Mouse (Mus musculus) limb, embryonic 14.5 days (tissue): ENCODE results near the gene Tmem54. TPM values are rescaled to one million over a fixed set of nuclear protein-coding genes. Genes with fewer than 3 reads are reported as not detected.

Experiments
- ATAC-seq: fragments of 200-750 bp; cut with Nextera tagmentation; 2 replicates; pipeline ENCODE4 v1.8.0; 2017; ENCODE audit warnings: low read depth, moderate number of reproducible peaks, moderate TSS enrichment; ENCODE audit not compliant: low FRiP score
- DNase-seq: peaks from one replicate; pipeline ENCODE4 v3.0.0-alpha.2; 2015; ENCODE audit warnings: low spot score
- H3K27ac ChIP-seq: fragments of 300-500 bp; sonication (generic); replicated peaks from 2 replicates; pipeline ENCODE4 v1.5.1; 2014; ENCODE audit warnings: low read depth, mild to moderate bottlenecking, low read length, moderate library complexity, mixed read lengths
- H3K27me3 ChIP-seq: fragments of 300-500 bp; sonication (generic); 2 replicates; pipeline ENCODE4 v1.6.1; 2014; ENCODE audit warnings: low read length, mixed read lengths; ENCODE audit not compliant: control insufficient read depth, insufficient read depth
- H3K36me3 ChIP-seq: fragments of 300-500 bp; sonication (generic); 2 replicates; pipeline ENCODE4 v1.6.1; 2014; ENCODE audit warnings: mild to moderate bottlenecking, low read length, moderate library complexity, mixed read lengths; ENCODE audit not compliant: control insufficient read depth, insufficient read depth
- H3K4me1 ChIP-seq: fragments of 300-500 bp; sonication (generic); 2 replicates; pipeline ENCODE4 v1.6.1; 2014; ENCODE audit warnings: antibody characterized with exemption, low read length, mixed read lengths; ENCODE audit not compliant: control insufficient read depth, insufficient read depth
- H3K4me2 ChIP-seq: fragments of 300-500 bp; sonication (generic); replicated peaks from 2 replicates; pipeline ENCODE4 v1.6.1; 2014; ENCODE audit warnings: low read depth, mild to moderate bottlenecking, low read length, moderate library complexity; ENCODE audit not compliant: severe bottlenecking
- H3K4me3 ChIP-seq: fragments of 300-500 bp; sonication (generic); replicated peaks from 2 replicates; pipeline ENCODE4 v1.5.1; 2014; ENCODE audit warnings: low read length
- H3K9ac ChIP-seq: fragments of 300-500 bp; sonication (generic); 2 replicates; pipeline ENCODE4 v1.6.1; 2014; ENCODE audit warnings: mild to moderate bottlenecking, low read depth, low read length, moderate library complexity; ENCODE audit not compliant: severe bottlenecking
- H3K9me3 ChIP-seq: fragments of 300-500 bp; sonication (generic); 2 replicates; pipeline ENCODE4 v1.6.1; 2016; ENCODE audit warnings: low read length; ENCODE audit not compliant: control insufficient read depth
- POLR2A ChIP-seq: fragments of 200-500 bp; IDR thresholded peaks from 2 replicates; pipeline ENCODE4 v1.8.0; 2012; ENCODE audit warnings: inconsistent platforms, mild to moderate bottlenecking, moderate library complexity, borderline replicate concordance; ENCODE audit not compliant: insufficient read depth, insufficient read length; ENCODE audit errors: extremely low read depth
- WGBS: fragments of 180-500 bp; shearing (Covaris S2); extraction: QIAGEN DNeasy Blood & Tissue Kit; methylation state at CpG from one replicate; pipeline ENCODE4 v1.1.7; 2014; 5-methylcytosine and 5-hydroxymethylcytosine counted together
- polyA plus RNA-seq, 2 experiments: library from polyadenylated mRNA; depleted of rRNA in 1 of 2; stranded (reverse) in 1 of 2; unstranded in 1 of 2; fragments of >200 nt; fragmentation: Nextera tagmentation in 1 of 2; extraction: Ambion mirVana in 1 of 2; gene quantifications; 2 replicates each; pipeline versions ENCODE4 v1.2.1 to v1.2.3; 2012 to 2014

The Tmem54 gene
- polyA plus RNA-seq, 2 experiments, result 9.9 to 13.3 TPM

DNA sequence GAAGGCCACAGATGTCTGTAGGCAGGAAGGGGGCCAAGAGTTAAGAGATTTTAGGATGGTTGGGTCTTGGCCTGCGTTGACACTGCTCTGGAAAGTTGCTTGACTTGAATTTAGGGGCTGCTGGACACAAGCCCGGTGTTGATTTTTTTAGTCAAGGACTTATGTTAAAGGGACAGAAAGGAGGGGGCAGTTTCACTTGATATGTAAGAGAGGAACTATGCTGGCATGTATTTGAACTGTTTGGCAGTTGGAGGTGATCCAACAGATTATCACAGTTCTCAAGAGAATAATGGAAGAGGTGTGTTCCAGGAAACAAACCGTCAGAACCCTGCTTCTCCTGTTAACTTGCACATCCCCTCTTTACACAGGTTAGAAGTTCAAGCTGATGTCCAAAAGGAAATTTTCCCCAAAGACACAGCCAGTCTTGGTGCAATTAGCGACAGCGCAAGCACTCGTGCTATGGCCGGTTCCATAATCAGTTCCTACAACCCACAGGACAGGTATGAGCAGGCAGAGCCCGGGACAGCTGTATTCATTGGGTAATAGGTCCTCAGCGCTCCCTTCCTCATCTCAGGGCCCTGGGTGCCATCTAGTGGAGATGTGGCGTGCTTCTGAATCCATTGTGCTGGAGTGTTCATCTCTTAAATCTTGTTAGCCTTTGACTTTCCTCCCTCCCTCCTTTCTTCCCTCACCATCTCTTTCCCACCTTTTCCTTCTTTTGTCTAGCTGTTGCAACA lies 22.8 kb upstream of the Tmem54 start:
- 50% methylated on average over 10 of the region's 10 CpGs for WGBS
- Histone ChIP-seq H3K9me3 (0 out of 2 replicates have a peak, but pooled peaks cover 6% of the 10 kb centered on the region), H3K27me3 (no peaks in the 10 kb centered on the region), H3K27ac (no peak overlapping the region), H3K4me2 (no peak overlapping the region), H3K9ac (no peak overlapping the region), H3K4me1 (no peaks in the 10 kb centered on the region), H3K36me3 (peaks cover 56% of the 10 kb centered on the region), H3K4me3 (no peak overlapping the region)
- DNase-seq, result peak; percentile 81
- ATAC-seq, result 0 out of 2 replicates have a peak, but pooled peaks have one; percentile 60
- TF ChIP-seq POLR2A, result no peak

GRCm38 (mm10) chr4:129084896-129085295 lies 20.5 kb upstream of the Tmem54 start:
- ATAC-seq, result no peak
- H3K4me2 ChIP-seq, result no peak overlapping the region
- TF ChIP-seq POLR2A, result no peak
- WGBS, result 91% methylated on average over 9 of the region's 9 CpGs
- H3K27ac ChIP-seq, result no peak overlapping the region
- H3K4me1 ChIP-seq, result no peaks in the 10 kb centered on the region
- no peaks in the 10 kb centered on the region for H3K27me3 ChIP-seq
- peaks cover 33% of the 10 kb centered on the region for H3K36me3 ChIP-seq
- H3K4me3 ChIP-seq, result no peak overlapping the region
- H3K9ac ChIP-seq, result no peak overlapping the region
- DNase-seq, result no peak
- no peaks in the 10 kb centered on the region for H3K9me3 ChIP-seq

- Histone ChIP-seq H3K4me2 (no peak overlapping the region), H3K27ac (no peak overlapping the region), H3K36me3 (peaks cover 21% of the 10 kb centered on the region), H3K9me3 (no peaks in the 10 kb centered on the region), H3K9ac (no peak overlapping the region), H3K4me1 (no peaks in the 10 kb centered on the region), H3K4me3 (no peak overlapping the region), H3K27me3 (no peaks in the 10 kb centered on the region)
- no peak for ATAC-seq
- no peak for TF ChIP-seq POLR2A
- peak; percentile 77 for DNase-seq
- 30% methylated on average over 8 of the region's 8 CpGs for WGBS
Observed at GRCm38 (mm10) chr4:129086078-129086477, 19.3 kb upstream of the Tmem54 start.

GRCm38 (mm10) chr4:129087850-129088249 lies 17.5 kb upstream of the Tmem54 start:
- DNase-seq, result no peak
- 42% methylated on average over 5 of the region's 5 CpGs for WGBS
- Histone ChIP-seq H3K4me1 (no peaks in the 10 kb centered on the region), H3K27ac (no peak overlapping the region), H3K27me3 (no peaks in the 10 kb centered on the region), H3K9ac (no peak overlapping the region), H3K36me3 (peaks cover 14% of the 10 kb centered on the region), H3K4me3 (no peak overlapping the region), H3K9me3 (no peaks in the 10 kb centered on the region), H3K4me2 (no peak overlapping the region)
- no peak for TF ChIP-seq POLR2A
- ATAC-seq, result no peak

- Histone ChIP-seq H3K9me3 (no peaks in the 10 kb centered on the region), H3K4me1 (no peaks in the 10 kb centered on the region), H3K9ac (no peak overlapping the region), H3K36me3 (no peaks in the 10 kb centered on the region), H3K4me2 (no peak overlapping the region), H3K27me3 (no peaks in the 10 kb centered on the region), H3K27ac (no peak overlapping the region), H3K4me3 (no peak overlapping the region)
- no peak for DNase-seq
- WGBS, result 26% methylated on average over 15 of the region's 15 CpGs
- no peak for ATAC-seq
- no peak for TF ChIP-seq POLR2A
Observed at GRCm38 (mm10) chr4:129095276-129095675, 10.1 kb upstream of the Tmem54 start.
